Mouse (Mus musculus) cerebellum, adult 11 months (tissue): ENCODE measurements around the gene Socs3.

Experiments
- DNase-seq: peaks from one replicate; pipeline ENCODE4 v3.0.0; 2022

Socs3 gene

GRCm38 (mm10) chr11:117994250-117995057 lies 24.6 kb upstream of the Socs3 start:
- DNase-seq, result no peak

DNA sequence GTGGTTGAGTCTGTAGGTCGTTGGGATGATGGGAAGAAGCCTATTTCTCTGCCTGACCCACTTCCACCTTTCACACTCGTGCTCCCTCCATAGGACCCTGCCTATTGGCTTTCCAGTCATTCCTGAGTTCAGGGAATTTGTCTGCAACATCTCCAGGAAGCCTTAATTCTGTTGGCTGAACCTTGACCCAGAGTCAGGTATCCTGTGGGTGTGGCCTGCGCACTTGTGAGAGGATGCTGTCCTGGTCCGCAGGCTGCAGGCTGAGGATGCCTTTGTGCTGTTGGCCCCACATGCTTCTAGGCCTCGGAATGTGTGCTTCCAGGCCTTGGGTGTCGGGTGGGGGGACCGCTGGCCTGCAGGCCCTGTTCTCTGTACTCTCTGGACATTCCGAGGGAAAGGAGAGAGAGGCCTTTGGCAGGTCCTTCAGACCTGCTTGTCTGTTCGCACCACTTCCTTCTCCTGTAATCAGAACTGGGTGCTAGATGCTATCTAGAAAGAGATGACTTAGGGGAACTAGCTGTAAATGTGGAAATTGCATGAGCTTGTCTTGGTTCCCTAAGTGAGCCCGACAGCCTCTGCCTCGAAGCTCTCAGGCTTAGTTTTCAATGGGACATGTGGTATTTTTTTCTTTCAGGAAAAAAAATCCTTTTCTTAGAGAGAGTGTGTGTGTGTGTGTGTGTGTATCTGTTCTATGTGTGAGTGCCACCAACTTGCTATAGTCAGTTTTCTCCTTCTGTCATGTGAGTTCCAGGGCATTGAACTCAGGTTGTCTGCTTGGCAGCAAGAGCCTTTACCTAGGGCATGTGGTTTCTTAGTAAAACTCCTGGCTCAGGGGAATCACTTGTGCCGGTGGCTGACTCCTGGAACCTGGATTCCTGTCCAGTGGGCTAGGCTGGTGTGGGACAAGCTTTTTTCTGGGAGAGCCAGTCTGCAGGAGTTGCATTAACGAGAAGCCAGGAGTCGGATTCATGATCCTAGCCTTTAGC lies 23.6 kb upstream of the Socs3 start:
- DNase-seq, result no peak

DNA sequence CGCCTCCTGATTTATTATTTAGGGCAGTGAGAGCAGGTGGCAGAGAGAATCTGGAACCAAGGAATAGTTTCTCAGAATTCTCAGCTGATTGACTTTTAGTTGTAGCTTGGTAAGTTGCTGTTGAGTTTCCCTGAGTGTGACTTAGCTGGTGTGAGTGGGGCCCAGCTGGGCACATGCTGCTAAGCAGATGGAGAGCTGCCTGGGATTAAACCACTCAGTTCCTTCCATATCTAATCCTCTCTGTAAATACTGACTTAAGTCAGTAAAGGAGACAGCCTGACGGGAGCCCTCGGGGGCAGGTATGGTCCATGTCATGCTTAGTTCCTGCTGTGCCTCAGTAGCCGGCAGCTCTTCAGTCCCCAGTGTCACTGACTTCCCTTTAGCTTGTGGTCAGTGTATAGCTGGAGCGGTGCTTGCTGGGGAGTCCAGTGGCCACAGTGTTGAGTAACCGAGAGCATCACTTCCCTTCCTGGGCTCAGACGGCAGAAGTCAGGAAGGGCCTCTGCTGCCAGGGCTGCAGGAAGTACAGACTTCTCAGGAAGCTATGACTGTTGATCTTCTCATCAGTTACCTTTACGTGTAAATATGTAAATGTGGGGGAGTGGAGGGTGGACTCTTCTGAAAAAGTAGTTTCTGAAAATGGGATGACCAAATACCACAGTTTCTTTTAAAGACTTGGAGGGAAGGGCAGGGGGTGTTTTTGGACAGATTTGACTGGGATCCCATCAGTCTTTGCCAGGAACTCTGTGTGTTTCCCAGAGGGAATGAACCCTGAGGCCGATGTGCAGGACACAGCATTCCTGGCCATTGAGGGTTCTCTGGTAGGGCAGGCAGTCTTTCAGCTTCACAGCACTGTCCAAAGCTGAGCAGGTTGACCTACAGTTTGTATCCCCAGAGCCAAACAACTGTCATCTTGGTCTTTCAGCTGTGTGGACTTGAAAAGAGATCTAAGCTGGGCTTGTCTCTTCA lies 21.9 kb upstream of the Socs3 start:
- DNase-seq, result no peak

DNA sequence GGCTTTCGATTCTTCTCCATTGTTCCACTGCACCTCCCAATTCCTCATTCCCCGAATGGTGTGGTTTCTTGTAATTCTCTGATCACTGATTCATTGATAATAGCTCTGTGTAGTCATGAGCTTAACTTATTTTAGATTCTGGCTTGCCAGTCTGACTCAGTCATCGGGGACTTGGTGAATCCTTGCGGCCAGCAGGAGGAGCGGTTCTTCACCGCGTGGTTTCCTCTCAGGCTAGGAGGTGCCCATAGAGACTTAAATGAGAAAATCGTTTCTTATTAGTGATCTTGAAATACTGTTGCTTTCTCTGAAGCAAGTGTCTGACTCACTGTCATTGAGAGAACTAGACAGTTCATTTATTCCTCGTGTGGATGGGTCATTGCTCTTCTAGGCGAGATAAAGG lies 20.1 kb upstream of the Socs3 start:
- DNase-seq, result no peak

GRCm38 (mm10) chr11:117989241-117989640 lies 19.4 kb upstream of the Socs3 start:
- no peak for DNase-seq

DNA sequence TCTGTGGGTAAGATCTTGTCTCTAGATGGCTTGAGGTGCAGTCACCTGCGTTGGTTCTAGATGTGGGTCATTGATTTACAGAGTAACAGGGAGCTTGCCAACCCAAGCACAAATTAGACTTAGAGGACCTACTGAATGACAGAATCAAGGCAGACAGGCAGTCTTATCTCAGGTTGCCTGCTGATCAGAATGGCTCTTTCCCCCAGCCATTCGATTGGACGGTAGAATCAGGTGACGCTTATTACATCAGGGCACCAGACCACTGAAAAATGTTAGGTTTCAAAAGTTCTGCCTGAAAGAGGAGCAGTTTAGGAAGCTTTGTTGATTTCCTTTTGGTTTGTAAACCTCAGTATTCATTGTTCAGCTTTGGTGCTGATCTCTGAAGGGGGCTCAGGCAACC lies 18.1 kb upstream of the Socs3 start:
- no peak for DNase-seq

DNA sequence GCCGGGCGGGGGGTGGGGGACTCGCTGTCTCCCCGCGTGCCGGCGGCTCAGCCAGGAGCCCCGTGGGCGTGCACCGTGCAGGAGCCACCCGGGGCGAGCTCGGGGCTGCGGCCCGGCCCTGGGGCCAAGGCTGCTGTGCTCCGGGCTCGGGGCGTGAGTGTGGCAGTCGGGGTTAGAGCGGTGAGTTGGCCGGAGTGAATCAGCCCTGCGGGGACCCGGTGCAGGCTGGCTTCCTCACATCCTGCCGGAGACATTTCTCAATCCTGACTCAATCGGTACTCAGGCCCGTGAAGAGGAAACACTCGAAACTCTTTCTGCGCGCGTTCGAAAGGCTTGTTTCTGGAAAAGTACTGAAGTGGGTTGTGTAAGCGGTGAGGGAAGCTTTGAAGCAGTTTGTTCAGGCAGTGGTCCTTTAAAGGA lies 17.2 kb upstream of the Socs3 start:
- no peak for DNase-seq

DNA sequence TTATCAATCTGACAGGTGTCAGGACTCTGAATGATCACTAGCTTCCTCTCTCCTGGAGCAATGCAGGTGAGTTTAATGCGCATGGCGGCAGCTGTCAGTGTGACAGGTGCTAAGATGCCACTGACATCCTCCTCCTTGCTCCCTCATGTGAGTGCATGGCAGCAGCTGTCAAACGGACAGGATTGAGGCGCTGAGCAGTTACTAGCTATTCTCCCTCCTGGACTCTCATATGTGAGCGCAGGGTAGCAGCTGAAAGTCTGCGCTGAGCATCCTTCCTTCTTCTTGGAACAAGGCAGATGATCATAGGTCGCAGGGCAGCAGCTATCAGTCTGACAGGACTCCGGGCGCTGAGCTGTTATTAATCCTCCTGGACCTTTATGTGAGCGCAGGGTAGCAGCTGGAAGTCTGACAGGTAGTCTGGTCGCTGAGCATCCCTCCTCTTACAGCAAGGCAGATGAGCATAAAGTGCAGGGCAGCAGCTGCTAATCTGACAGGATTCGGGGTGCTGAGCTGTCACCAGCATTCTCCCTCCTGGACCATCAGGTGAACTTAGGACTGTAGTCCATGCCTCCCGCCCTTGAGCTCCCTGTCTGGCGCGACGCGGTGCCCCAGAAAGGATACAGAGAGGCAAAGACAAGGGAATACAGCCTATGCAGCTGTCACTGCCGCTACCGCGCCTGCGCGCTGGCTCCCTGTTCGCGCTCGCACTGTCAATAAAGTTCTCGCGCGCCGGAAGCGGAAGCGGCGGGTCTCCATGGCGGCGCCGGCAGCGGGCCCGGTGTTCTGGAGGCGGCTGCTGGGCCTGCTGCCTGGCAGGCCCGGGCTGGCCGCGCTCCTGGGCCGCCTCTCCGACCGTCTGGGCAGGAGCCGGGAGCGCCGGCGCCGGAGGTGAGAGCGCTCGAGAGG lies 16.5 kb upstream of the Socs3 start, which contains the start of gene Pgs1:
TSS of gene Pgs1 (plus strand) at position 167 of the 906 bp plus-strand sequence.
- peak; percentile 90 for DNase-seq

GRCm38 (mm10) chr11:117983770-117984169 lies 13.9 kb upstream of the Socs3 start:
- no peak for DNase-seq

- DNase-seq, result no peak
Measured at GRCm38 (mm10) chr11:117982426-117982825, 12.6 kb upstream of the Socs3 start.

GRCm38 (mm10) chr11:117979388-117979787 lies 9.5 kb upstream of the Socs3 start:
- DNase-seq, result no peak

GRCm38 (mm10) chr11:117977694-117978360 lies 8.0 kb upstream of the Socs3 start:
- no peak for DNase-seq

DNA sequence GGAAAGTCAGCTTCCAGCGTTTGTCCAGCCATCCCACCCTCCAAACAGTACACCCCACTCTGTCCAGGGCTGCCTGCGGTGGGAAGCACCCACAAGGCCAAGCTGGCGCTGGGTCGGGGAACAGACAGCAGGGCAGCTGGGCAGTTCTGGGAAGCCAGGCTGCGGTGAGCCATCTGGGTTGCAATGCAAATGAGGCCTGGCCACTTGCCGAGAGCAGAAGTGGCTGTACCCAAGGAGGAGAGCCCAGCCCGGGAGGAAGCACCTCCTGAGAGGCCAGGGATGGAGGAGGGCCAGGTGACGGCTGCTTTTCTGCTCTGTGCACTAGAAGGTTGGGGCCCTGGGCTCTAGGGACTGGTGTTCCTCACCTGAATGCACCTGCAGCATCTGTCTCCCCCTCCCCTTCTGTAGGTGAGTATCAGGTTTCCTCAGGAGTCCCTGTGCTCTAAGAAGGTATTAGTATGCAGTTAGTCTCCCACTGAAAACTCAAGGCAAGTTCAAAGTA lies 6.3 kb upstream of the Socs3 start:
- DNase-seq, result peak; percentile 32

DNA sequence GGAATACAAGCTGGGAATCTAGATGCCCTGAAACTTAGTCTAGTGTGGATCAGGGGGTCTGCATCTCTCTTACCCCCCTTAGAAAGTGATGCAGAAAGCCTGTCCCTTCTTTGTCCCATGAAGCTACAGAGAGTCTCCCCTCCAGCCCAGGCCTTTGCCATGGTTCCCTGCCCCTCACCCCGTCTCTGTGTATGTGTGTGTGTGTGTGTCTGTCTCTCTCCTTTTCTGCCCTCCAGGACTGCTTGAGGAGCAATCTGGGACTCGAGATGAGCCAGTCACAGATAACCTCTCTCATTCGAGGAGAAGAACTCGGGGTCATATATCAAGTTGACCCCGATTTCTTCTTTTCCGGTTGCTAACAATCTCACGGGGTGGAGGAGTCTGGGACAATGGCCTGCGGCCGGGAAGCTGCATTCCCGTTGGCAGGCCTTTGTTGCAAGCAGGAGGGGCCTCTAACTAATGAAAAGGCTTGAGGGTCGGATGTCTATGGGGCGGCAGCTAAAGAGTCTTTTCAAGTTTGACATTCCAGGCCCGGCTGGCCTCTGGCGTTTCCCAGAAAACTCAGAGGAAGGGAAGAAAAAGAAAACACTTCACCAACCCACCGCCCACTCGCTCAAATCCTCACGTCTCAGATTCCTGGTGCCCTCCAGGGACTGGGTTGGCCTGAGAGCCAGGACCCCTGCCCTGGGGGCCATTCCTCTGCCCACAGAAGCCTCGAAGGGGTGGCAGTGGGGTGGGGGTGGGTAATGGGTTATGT lies 5.5 kb upstream of the Socs3 start:
- DNase-seq, result no peak

DNA sequence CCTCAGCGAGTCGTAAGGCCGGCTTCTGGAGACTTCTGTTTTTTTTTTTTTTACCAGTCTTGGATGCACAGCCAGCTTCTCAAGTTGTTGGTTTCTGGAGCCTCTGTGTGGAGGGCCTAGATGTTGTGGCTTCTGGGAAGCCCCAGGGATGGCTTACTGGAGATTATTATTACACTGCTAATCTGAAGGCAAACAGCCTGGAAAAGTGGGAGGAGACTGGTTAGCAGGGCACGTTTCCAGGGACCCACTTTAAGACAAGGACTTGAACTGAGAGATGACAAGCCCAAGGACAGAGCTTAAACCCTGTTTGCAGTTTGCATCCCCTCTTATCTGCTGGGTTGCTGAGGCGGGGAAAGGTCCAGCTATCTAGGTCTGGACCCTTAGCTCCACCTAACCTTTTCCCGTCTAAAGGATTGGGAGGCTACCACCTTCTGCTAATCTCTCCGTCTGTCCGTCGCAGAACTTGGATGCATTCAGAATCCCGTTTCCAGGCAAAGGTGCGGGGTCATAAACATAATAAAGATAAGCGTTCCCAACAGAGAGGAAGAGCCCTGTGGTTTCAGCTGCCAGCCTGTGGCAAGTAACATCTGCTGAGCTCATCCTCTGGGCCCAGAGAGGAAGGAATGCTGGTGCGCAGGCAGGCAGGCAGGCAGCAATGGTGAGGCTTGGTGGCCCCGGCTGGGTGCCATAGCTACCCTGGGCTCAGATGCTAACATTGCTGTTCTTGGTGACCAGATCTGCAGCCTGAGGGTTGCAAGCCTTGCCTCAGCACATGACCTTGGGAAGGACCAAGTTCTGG lies 4.7 kb upstream of the Socs3 start:
- DNase-seq, result no peak

GRCm38 (mm10) chr11:117973569-117973968 lies 3.7 kb upstream of the Socs3 start:
- DNase-seq, result no peak

- no peak for DNase-seq
Measured at GRCm38 (mm10) chr11:117972656-117973558, 3.1 kb upstream of the Socs3 start.
